Mouse (Mus musculus) monocyte, adult 2 months (primary cell): ENCODE results near the gene Pccb.

Experiments
- DNase-seq, 2 experiments: peaks; one replicate each; pipeline ENCODE4 v3.0.0; 2022; ENCODE audit warnings: low spot score in 2 of 2, low read depth in 1 of 2

Pccb gene

DNA sequence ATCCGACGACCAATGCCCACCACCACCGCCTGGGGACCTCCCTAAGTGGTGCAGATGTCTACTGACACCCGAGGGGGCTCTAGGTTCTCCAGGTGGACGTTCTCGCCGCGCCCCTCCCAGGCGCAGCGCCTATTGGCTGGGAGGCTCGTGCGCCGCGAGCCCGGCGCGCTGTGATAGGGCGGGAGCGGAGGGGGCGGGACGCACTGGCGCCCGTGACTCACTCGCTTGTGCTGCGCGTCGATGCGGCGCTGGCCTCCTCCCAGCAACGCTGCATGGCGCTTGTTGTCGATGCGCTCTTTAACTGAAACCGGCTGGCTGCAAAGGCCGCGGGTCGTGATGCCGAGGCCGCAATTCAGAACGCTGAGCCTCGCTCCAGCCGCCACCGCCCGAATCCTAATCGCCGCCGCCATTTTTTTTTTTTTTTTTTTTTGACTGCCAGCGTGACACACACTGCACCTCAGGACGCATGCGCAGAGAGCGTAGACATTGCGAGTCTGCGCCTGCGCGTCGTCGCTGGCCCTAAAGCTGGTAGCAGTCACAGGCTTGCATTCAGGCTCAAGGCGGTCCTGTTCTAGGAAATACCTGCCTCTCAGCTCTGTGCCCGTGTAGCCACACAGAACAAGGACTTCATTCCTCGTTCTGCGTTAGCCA, at the start of gene Pccb:
Gene Pccb, minus strand, starts transcription at position 451 of the 651 bp plus-strand sequence.
- DNase-seq, result peak; percentile 83 to 91

DNA sequence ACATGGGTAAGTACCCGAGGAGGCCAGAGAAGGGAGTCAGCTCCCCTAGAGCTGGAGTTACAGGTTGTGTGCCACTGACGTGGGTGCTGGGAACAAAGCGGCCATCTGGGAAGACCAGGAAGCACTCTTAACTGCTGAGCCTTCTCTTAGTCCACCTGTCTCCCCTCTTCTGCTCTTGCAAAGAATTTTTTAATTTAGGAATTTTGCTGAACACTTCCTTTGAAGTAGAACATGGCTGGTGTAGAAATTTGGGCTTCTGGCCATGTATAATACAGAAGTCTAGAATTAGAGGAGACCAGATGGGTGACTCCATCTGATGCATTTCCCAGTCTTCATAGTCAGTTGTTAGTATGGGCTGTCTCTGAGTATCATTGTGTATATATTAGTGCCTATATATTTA, 49.0 kb upstream of the Pccb start:
- DNase-seq, result no peak

DNA sequence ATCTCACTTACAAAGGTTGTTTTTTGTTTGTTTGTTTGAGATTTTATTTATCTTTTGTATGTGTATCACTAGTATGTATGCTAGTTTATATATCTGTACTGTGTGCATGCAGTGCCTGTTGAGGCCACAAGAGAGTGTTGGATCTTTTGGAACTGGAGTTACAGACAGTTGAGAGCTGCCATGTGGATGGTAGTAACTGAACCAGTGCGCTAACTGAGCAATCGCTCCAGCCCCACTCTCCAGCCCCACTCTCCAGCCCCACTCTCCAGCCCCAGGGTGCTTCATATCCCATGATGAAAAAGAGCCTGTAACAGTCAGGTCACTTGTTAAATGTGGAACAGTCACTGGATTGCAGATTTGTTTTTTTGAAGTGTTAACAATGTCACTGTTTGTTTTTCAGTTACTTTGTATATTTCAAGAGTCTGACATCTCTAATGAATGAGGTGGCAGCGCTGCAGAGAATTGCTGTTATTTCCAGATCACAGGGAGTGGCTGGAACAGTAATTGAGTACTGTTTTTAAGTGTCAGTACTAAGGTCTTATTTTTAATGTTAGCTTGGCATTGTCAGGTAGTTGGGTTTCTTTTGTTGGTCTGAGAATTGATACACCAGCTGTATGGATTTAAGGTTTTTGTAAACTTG, 45.5 kb upstream of the Pccb start:
- no peak for DNase-seq

DNA sequence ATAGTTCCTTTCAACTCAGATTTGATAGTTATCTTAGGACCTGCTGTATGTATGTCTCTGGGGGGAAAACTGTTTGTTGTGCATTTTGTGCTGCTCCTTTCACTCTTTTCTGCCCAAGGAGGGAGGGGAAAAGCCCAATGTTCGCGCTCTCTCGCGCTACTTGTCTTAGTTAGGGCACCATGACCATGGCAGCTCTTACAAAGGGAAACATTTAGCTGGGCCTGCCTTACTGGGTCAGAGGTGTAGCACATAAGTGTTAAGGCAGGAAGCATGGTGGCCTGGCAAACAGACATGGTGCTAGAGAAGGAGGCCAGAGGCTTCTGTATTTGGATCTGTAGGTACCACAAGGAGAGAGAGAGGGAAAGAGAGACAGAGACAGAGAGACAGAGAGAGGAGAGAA, 43.9 kb upstream of the Pccb start:
- DNase-seq, result no peak

DNA sequence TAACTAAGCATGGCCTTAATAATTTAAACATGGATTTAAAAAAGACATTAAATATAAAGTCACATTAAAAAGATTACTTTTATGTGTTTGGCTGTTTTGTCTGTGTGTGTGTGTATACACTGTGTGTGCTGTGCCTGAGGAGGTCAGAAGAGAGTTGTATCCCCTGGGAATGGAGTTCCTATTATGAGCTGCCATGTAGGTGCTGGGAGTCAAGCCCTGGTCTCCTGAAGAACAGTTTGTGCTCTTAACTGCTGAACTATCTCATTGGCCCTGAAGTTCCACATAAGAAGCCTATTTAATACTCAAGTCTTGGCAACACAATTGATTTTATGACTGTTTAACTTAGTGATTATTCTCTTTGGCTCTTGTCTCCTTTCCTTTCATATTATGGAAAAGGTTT, 42.8 kb upstream of the Pccb start:
- no peak for DNase-seq

DNA sequence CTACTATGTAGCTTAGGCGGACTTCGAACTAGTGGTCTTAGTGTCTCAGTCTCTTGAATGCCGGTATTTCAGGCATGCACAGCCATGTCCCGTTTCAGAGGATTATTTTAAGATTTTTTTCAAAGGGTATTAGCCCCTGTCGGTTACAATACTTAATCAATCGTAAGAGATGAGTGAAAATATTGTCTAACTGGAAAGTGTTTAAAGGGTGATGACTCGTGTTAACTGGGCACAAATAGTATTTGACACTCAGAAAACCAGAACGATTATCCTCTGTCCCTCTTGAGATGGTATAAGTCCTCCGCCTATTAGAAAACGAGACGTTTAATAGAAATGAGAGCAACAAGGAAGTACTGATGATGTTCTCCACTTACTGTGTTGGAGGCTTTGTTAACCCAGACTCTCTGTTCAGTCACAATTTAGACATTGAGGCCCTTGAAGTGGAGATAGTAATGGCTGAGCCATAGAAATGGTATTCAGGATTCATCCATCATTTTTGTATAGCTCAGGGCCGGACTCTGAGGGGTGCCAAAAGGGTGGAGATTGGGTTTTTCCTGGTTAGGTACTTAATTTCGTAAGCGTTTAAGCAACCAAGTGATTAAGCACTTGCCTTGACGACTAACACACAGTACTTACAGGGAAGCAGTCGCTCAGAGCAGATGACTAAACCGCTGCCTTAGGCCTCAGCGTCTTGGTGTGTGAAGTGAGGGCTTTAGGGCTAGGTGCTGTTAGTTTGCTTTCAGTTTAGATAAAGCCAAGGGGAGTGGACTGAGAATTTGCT, 41.6 kb upstream of the Pccb start:
- no peak for DNase-seq

DNA sequence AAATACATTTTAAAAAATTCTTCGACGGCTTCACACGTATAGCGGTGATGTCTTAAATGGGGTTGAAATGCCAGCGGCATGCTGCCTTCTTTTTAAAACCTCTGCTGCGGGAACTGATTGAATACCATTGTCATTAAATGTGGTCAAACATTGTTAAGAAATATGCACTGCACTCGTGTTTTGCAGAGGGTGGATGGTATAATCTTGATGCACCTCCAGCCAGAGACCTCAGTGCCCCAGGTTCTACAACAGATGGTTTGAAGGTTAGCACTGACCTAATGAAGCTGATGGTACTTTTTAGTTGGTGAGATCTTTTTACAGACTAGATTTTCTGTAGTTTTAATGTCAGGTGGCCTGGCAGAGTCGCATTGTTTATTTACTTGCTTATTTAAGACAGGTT, 41.0 kb upstream of the Pccb start:
- DNase-seq, result no peak

DNA sequence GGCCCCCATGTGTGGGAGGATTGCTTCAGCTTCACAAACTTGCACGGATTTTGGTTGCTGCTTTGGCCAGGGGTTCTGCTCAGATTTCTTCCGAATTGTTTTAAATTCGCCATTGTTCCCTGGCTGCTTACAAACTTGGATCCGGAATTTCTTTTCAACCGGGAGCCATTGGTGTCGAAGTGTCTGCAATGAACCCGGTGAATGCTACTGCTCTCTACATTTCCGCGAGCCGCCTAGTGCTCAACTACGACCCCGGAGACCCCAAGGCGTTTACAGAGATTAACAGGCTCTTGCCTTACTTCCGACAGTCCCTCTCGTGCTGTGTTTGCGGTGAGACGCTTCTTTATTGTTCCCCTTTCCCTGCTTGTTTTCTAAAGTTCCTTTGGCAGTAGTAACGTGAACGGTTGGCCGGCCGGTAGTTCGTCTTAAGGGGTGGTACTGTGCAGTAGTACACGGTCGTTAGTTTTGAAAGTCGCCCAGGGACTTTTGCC, 40.4 kb upstream of the Pccb start:
- DNase-seq, result peak; percentile 20 to 28

DNA sequence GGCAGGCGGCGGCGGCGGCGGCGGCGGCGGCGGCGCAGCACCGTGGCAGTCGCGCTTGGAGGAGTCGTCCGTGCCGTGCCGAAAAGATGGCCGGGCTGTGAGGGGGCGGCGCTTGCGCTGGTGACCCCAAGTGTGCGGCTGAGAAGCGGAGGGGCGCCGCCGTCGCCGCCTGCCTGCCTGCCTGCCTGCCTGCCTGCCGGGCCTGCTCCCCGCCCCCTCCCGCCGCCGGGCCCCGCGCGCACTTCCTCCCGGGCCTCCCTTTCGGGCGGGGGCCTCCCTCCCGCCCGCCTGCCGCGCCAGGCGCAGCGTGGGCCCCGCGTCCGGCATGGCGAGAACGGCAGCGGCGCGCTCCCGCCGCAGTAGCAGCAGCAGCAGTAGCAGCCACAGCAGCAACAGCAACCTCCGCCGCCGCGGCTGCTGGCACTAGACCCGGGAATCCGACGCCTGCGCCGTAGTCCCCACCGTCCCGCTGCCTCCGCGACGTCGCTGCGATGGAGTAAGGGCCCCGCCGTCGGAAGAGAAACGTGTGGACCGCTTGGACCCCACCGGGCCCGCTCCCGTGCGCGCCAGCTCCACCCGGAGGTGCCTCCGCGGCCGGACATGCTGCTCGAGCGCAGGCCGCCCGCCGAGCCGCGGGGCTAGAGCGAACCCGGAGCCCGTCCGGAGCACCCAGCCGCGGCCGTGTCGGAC, 39.8 kb upstream of the Pccb start:
- peak; percentile 54 to 77 for DNase-seq

DNA sequence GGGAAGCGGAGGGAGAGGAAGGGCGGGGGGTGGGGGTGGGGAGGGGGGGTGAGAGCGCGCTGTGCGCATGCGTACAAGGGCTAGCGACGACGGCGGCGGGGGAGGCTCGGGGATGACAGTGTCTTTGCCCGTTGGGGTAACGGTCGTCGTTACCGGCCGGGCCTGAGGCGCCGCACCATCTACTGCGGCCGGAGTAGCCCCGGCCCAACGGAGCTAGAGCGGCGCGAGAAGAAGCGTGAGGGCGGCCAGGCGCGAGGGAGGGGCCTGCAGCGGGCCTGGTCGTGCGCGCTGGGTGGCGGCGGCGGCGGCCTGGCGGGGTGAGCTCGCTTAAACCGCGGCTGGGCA, 39.3 kb upstream of the Pccb start, which contains the start of gene Msl2:
Gene Msl2, plus strand, starts transcription at position 115 of the 345 bp plus-strand sequence.
- no peak for DNase-seq

DNA sequence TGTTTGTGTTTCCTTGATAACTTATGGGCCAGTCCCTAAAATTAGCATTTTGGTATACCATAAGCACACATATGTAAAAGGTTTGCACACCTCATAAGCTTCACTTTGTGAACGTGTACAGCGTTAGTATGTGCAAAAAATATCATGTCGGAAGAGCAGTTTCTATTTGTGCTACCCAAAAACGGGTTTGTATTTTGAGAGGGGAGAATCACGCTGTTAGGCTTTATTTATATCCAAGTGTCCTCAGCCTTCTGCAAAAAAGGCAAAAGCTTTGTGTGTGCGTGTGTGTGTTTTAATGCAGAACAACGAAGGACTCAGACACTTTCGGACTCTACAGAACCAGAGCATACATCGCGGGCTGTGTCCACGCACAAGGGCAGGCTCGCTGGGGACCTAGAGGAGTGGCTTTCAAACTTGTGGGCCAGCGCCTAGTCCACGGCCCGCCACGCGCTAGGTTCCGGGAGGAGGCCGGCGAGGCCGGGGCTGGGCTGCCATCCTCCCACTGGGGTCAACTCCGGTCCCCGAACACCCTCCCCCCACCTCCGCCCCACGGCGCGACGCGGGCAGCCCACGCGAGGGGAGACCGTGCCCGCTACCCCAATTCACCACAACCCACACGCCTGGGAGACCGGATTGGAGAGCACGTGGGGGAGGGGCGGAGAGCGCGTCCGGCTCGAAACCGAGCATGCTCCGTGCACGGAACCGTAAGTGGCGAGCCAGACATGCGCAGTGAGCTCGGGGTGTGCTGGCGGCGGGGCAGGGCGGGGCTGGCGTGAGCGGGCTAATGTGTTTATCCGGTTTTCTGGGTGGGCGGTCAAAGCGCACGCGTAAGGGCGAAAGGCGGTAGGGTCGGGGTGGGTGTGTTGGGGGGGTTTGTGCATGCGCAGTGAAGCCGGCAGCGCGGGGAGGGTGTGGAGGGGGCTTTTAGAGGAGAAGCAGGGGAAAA, 38.6 kb upstream of the Pccb start:
- peak; percentile 91 to 96 for DNase-seq

DNA sequence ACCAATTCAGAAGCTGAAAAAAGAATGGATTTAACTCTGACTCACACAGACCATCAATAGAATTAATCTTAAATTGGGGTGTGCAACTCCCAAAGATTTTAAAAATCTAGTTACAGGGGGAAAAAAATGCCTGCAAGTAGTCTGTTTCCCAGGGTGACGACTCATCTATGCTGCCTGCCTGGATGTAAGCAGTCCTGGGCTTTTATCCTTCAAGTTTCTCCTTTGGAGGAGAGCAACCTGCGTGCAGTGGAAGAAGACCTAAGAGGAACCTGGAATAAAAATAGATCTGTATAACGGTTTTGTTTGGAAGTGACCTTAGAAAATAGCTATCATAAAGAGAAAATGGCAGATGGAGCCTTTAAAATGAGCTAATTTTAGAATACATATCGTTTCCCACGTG, 37.8 kb upstream of the Pccb start:
- DNase-seq, result no peak

DNA sequence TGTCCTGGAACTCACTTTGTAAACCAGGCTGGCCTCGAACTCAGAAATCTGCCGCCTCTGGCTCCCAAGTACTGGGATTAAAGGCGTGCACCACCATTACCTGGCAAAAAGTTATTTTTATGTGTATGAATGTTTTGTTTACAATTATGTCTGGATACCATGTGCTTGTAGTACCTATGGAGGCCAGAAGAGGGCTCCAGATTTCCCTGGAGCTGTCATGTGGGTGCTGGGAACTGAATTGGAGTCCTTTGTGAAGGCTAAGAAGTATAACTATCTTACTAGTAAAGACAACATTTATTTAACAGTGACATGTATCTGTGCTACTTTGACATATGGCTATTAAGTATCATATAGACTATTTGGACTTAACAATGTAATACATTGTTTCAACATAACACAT, 35.1 kb upstream of the Pccb start:
- no peak for DNase-seq

DNA sequence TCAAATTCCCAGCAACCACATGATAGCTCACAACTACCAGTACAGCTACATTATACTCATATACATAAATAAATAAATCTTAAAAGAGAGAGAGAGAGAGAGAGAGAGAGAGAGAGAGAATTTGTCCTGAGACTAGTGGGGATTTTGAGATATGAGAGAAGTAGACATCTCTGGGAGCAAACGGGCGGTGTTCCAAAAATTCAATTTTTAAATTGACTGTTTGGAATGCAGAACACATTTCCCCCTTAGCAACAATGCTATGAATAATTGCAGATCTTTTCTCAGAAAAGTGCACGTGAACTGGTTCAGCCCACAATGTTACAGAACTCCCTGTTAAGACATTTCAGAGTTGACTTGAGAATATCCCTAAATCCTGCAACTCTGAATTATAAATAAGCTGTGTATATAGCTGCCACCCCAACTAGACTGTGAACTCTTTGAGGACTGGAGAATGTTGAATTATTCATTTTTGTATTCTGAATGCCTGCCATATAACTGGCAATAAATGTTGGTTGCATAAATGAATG, 30.4 kb upstream of the Pccb start:
- DNase-seq, result no peak

DNA sequence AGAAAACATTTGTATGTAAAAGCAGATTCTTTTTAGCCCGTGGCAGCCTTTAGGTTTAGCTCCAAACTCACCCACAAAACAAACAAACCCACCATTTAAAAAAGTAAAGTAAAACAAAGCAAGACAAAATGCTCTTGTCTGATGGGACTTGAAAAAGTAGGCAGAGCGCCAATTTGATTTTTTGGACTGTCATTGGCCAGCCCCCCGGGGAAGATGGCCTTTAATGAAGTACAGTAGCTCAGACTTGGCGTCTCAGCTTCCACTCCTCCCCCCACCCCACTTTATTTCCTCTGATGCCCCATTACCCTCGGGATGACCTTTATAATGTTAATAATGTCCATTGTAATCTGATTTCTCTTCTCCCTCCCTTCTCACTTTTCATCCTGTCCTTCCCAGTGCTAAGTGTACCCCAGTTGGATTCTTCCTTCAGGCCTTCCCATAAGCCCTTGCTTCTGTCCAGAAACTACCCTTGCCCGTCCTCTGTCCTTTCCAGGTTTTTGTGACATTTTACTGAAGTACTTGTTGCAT, 27.6 kb upstream of the Pccb start:
- DNase-seq, result no peak

DNA sequence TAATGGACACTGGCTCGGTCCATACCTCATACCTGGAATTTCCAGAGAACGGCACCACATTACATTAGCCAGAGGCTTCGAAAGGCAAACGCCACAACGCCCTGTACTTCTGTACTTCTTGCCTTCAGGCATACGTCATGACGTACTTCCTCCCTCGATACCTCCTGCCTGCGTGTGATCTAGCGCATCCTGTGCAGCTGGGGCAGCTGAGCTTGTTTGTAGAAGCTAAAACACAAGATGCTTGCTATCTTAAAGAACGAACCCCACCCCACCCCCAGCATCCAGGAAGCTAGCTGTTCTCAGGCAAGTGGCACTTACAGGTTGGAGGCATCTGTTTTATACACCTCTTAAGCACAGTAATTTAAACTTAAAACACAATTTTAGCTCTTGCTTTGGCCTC, 26.3 kb upstream of the Pccb start:
- no peak for DNase-seq

DNA sequence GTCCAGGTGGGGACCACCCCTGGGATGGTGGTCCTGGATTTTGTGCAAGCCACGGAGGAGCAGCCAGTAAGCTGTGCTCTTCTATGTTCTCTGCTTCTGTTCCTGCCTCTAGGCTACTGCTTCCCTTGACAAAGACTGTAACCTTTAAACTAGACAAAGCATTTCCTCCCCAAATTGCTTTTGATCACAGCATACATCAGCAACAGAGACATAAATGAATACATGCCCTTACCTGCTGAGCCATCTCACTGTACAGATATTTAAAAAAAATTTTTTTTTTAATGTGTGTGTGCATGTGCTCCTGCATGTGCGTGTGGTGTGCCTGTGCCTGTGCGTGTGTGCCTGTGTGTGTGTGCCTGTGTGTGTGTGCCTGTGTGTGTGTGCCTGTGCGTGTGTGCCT, 22.5 kb upstream of the Pccb start:
- no peak for DNase-seq

DNA sequence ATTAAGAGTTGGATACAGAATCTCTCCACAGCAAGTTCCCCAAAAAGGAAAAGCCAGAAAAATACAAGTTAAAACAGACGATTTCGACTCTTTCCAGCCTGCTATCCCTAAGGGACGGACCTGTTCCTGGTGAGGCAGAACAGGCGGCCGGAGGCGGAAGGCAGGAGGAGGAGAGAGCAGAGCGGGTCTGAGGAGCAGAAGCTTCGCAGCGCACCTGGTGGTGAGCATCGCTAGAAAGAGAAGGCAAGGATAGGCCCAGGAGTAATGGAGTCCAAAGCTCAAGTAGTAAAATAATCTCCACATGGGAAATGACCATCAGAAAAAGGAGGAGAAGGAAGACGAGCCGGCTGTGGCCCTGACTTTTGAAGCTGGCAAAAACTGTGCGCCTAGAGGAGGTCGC, 18.6 kb upstream of the Pccb start:
- DNase-seq, result no peak

DNA sequence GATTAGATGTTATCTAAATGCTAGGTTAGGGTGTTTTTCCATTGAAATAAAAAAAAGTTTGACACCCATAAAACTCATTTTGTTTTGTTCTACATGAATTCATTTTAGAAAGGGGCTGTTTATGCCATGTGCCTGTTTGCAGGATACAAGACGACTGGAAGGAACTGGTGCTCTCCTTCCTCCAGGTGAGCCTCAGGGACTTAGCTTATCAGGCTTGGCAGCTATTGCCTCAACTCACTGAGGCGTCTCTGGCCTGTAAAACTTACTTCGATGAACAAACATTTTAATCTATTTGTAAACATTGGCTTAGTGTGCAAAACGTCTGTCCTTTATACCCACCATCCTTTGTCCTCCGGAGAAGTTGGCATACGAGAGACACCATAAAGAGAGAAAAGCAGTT, 18.0 kb upstream of the Pccb start:
- DNase-seq, result no peak

DNA sequence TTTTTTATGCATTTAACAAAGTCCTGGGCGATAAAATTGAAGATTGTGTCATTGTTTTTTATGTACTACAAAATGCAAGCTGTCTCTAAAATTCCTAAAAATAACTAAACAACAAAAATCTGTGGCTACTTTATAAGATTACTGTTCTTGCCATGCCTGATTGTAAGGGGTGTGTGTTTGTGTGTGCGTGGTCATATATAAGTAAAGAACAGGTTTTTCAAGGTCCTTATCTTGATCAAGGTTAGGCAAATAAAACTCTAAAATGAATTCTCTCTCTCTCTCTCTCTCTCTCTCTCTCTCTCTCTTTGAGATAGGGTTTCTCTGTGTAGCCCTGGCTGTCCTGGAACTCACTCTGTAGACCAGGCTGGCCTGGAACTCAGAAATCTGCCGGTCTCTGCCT, 17.3 kb upstream of the Pccb start:
- DNase-seq, result no peak
